Mouse (Mus musculus): ENCODE measurements around the gene Adnp. TPM values are rescaled to one million over a fixed set of nuclear protein-coding genes. Genes with fewer than 3 reads are reported as not detected.
"Not testable (repeated sequence)": the region's sequence is repeated elsewhere in the genome, so short reads cannot be mapped to it uniquely, and the experiment has no call there.

Adnp gene
- total RNA-seq, 2 experiments from 2014 or later, result 14.4 to 15.6 TPM

DNA sequence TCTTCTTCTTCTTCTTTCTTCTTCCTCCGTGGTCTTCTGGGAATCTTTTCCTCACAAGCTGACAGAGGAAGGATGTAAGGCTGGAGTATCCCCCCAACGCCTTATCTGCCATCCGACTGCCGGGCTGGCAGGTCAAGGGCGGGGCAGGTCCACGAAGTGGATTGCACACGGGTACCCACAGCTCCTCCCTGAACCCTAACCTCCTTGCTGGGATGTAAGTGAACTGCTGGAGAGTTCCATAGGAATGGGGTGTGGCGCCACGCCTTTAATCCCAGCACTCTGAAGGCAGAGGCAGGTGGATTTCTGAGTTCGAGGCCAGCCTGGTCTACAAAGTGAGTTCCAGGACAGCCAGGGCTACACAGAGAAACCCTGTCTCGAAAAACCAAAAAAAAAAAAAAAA, 48.9 kb downstream of the Adnp start:
- not testable (repeated sequence) for DNase-seq (ENCODE audit: low spot score)

- no peak for DNase-seq (ENCODE audit: low spot score)
Observed at GRCm38 (mm10) chr2:168156361-168156760, 50.6 kb downstream of the Adnp start.

GRCm38 (mm10) chr2:168155666-168156065, 51.2 kb downstream of the Adnp start:
- no peak for DNase-seq (ENCODE audit: low spot score)

DNA sequence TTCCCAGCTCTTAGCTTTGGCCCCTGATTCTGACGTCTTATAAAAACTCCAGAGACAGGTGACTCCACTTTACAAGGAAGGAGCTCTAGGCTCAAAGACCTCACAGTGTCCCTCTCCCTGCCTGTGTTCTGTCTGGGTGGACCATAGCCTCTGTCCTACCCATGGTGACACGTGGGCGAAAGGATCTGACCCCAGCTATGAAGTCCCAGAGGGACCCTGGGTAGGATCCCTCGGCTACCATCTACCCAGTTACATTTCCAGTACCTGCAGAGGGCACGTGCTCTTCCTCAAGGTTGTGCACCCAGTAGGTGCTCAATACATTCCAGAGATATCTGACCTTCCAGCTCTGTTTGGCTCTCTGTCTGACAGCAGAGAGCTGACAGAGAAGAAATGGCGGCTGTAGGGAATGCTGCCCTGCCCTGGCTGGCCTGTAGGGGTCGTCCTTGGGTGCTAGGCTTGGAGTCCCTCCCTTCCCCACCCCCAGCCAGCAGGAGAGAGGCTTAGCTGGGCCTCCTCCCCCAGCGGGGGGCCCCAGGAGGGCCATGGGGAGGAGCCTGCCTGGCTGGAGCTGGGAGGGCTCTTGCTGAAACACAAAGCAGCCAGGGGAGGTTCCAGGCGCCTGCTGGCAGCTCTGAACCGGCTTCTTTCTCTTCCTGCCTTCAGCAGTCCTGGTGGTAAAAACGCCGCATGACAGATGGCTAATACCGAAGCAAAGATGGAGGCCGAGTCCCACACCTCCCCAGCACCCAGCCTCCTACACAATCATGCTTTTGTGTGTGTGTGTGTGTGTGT, 52.6 kb downstream of the Adnp start:
- DNase-seq (ENCODE audit: low spot score), result peak; percentile 43

DNA sequence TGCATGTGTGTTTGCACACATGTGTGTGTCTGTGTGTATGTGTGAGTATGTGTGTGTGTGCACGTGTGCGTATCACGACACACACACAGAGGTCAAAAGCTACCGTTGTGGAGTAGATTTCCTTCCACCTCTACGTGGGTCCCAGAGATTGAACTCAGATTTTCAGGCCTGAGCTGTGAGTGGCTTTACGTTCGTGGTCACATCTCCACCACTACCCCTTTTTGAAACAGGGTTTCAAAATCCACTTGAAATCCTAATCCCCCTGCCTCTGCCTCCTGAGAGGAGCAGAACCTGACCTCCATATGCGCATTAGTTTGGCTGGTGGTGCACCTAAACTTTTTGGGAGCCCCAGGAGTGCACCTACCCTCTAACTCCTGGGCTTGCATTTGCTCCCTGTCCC, 57.7 kb downstream of the Adnp start:
- DNase-seq (ENCODE audit: low spot score), result no peak

DNA sequence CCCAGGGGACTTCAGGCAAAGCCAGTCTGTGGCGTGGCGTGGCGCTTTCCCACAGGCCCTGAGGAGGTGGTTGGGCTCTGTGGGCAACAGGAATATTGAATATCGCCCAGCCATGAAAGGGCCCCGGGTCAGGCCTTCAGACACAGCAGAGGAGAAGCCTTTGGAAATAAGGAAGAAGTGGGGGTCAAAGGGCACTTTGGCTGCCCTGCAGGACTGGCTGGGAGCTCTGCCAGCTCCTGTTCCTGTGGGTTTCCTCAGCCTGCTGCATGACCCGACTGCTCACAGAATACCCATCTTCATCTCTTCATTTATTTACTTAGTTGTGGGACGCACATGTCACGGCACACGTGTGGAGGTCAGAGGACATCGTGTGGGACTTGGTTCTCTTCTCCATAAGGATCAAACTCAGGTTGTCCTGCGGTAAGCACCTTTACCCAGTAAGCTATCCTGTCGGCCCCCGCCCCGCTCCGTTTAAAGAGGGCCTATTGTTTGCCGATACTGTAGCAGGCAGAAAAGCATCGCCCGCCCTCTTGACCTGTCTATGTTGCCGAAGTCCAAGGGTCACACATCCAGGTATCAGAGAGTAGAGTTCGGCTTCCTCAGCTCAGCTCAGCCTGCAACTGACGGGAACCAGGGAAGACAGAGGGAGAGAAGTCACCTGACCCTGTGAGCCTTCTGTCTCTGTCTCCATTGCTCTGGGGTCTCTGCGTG, 59.0 kb downstream of the Adnp start:
- no peak for DNase-seq (ENCODE audit: low spot score)

- no peak for DNase-seq (ENCODE audit: low spot score)
Observed at GRCm38 (mm10) chr2:168145437-168145836, 61.5 kb downstream of the Adnp start.

DNA sequence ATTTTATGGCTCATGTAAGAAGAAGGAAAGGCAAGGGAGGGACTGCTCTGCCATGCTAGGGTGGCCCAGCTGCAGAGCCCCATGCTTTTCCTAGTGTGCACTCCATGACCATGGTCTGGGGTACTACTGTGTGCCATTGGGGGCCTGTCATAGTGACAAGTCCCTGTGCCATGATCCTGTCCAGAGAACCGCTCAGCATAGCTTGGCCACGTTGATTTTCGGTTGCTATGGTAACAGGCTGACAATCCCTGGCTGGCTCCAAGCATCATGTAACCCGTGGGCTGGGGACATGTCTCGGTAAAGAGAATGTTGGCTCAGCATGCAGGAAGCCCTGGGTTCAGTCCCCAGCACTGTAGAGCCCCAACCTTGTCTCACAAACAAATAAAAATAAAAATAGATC, 63.1 kb downstream of the Adnp start:
- no peak for DNase-seq (ENCODE audit: low spot score)

DNA sequence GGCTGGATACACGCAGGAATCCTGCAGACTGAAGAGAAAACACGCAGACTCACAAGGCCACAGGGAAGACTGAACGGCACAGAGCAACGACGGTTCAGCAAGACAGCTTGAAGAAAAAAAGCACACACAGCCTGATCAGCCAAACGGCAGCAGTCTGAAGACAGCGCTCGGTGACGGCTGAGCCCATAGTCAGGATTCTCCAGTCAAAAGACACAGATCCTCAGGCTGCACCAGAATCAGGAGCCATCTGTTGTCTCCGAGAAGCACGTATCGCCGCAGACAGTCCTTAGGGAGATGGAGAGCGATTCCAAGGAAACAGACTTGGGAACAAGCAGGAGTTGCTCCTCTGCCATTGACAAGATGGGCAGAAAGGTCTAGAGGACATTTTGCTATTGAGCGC, 69.8 kb downstream of the Adnp start:
- no peak for DNase-seq (ENCODE audit: low spot score)

Small RNAs within 50 kb of the gene (microRNA-seq; reads per million reads assigned to microRNA genes)
- not detected for gene Gm24561

Other genes with a start within 250 kb of the Adnp start
- under 1 TPM; 0.09 to 0.11 TPM for gene Ripor3, start 196.5 kb downstream of the Adnp start, total RNA-seq (2021)
- 1 to 10 TPM; 1.0 to 2.4 TPM for gene Pard6b, start 126.1 kb downstream of the Adnp start, total RNA-seq (2021)
- 10 to 100 TPM; 10.1 to 14.1 TPM for gene Gm20716, start 23.3 kb upstream of the Adnp start, total RNA-seq (2021)
- 10 to 100 TPM; 75.5 to 85.3 TPM for gene Dpm1, start 23.5 kb upstream of the Adnp start, total RNA-seq (2021)
- 1 to 10 TPM; 5.0 to 5.1 TPM for gene Mocs3, start 23.5 kb upstream of the Adnp start, total RNA-seq (2021)
- gene Kcng1, start 74.6 kb upstream of the Adnp start, total RNA-seq (2021), result under 1 TPM in 1 of 2 experiments, not detected in 1; 0.09 TPM